Mouse (Mus musculus): ENCODE measurements around the gene Arid4a.
"Not testable (repeated sequence)": the region's sequence is repeated elsewhere in the genome, so short reads cannot be mapped to it uniquely, and the experiment has no call there.

DNA sequence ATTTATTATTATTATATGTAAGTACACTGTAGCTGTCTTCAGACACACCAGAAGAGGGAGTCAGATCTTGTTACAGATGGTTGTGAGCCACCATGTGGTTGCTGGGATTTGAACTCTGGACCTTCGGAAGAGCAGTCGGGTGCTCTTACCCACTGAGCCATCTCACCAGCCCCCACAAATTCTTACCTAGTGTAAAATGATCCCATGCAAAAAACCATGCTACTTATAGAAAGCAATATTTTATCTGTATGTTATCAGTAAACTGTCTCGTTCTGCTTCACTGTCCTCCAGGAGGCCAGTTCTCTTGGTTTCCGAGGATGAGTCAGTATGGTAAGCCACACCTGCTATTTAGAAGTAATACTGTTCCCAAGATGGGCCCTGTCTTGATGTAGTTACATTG, 88.5 kb downstream of the Arid4a start:
- not testable (repeated sequence) for TF ChIP-seq ZNF384 (IDR thresholded peaks at IDR 0.05; ENCODE audit: low read depth, low read length); ZC3H11A (IDR thresholded peaks at IDR 0.05; ENCODE audit: borderline replicate concordance, low read depth, low read length); HCFC1 (IDR thresholded peaks at IDR 0.05; ENCODE audit: borderline replicate concordance, insufficient read depth, low read length); MAFK (IDR thresholded peaks at IDR 0.05; ENCODE audit: insufficient read depth, low read depth, low read length)

Data from ES-E14 (cell line).